Mouse (Mus musculus) kidney, adult 2 months (tissue): ENCODE data around the gene Bcar1. TPM values are rescaled to one million over a fixed set of nuclear protein-coding genes. Genes with fewer than 3 reads are reported as not detected.

Experiments
- DNase-seq: peaks from one replicate; pipeline ENCODE4 v3.0.0; 2021
- H3K27ac ChIP-seq: fragments of 200-500 bp; 2 replicates; pipeline ENCODE4 v1.5.1; 2012; ENCODE audit warnings: low read depth, low read length, control low read depth, inconsistent platforms; ENCODE audit not compliant: insufficient read depth
- H3K27me3 ChIP-seq: fragments of 200-500 bp; replicated peaks from 2 replicates; pipeline ENCODE4 v1.6.1; 2012; ENCODE audit warnings: mild to moderate bottlenecking, moderate library complexity, low read length, inconsistent platforms; ENCODE audit not compliant: control insufficient read depth, insufficient read depth
- H3K36me3 ChIP-seq: fragments of 200-500 bp; 2 replicates; pipeline ENCODE4 v1.6.1; 2012; ENCODE audit warnings: mild to moderate bottlenecking, moderate library complexity, low read length, inconsistent platforms; ENCODE audit not compliant: control insufficient read depth, insufficient read depth
- H3K4me1 ChIP-seq: fragments of 200-500 bp; 2 replicates; pipeline ENCODE4 v1.6.1; 2011; ENCODE audit warnings: low read length; ENCODE audit not compliant: control insufficient read depth, insufficient read depth
- H3K4me3 ChIP-seq: fragments of 200-500 bp; 2 replicates; pipeline ENCODE4 v1.5.1; 2011; ENCODE audit warnings: mild to moderate bottlenecking, low read depth, low read length, control low read depth; ENCODE audit not compliant: insufficient read depth
- CTCF ChIP-seq: fragments of 200-500 bp; conservative IDR thresholded peaks from 2 replicates; pipeline ENCODE4 v1.5.1; 2011; ENCODE audit warnings: low read depth, mild to moderate bottlenecking, control low read depth, low read length, moderate library complexity, mixed read lengths; ENCODE audit not compliant: insufficient read depth, insufficient read length
- POLR2A ChIP-seq: fragments of 200-500 bp; IDR thresholded peaks from one replicate; pipeline ENCODE4 v1.6.1; 2011; ENCODE audit warnings: low read depth, low read length, control low read depth
- WGBS: fragments of 180-500 bp; shearing (Covaris S2); methylation state at CpG from one replicate; pipeline ENCODE4 v1.1.7; 2018; 5-methylcytosine and 5-hydroxymethylcytosine counted together
- polyA plus RNA-seq: library from polyadenylated mRNA; depleted of rRNA; stranded (reverse); fragments of >200 nt; gene quantifications from 2 replicates; pipeline ENCODE4 v1.2.3, GENCODE M21; 2012

Gene Bcar1
- polyA plus RNA-seq, 1 experiment, result 115 TPM

GRCm38 (mm10) chr8:111769764-111770428, 26.3 kb upstream of the Bcar1 start:
- TF ChIP-seq POLR2A (no peak), CTCF (no peak)
- peak overlapping the region; percentile 59 for H3K27ac ChIP-seq
- WGBS, result 54% methylated on average over 12 of the region's 12 CpGs
- peak; percentile 57 for DNase-seq
- H3K4me3 ChIP-seq, result no peak overlapping the region
- H3K36me3 ChIP-seq, result no peaks in the 10 kb centered on the region
- no peaks in the 10 kb centered on the region for H3K27me3 ChIP-seq
- H3K4me1 ChIP-seq, result no peaks in the 10 kb centered on the region

GRCm38 (mm10) chr8:111769296-111769695, 25.7 kb upstream of the Bcar1 start:
- Histone ChIP-seq H3K27me3 (no peaks in the 10 kb centered on the region), H3K4me3 (no peak overlapping the region), H3K27ac (peak overlapping the region; percentile 13), H3K36me3 (no peaks in the 10 kb centered on the region), H3K4me1 (no peaks in the 10 kb centered on the region)
- DNase-seq, result no peak
- WGBS, result 77% methylated on average over 15 of the region's 15 CpGs
- TF ChIP-seq POLR2A (no peak), CTCF (no peak)

GRCm38 (mm10) chr8:111768651-111769050, 25.0 kb upstream of the Bcar1 start:
- Histone ChIP-seq H3K27me3 (no peaks in the 10 kb centered on the region), H3K4me1 (no peaks in the 10 kb centered on the region), H3K36me3 (no peaks in the 10 kb centered on the region), H3K27ac (no peak overlapping the region), H3K4me3 (no peak overlapping the region)
- WGBS, result 86% methylated on average over 6 of the region's 6 CpGs
- DNase-seq, result no peak
- no peak for TF ChIP-seq POLR2A
- no peak for TF ChIP-seq CTCF

DNA sequence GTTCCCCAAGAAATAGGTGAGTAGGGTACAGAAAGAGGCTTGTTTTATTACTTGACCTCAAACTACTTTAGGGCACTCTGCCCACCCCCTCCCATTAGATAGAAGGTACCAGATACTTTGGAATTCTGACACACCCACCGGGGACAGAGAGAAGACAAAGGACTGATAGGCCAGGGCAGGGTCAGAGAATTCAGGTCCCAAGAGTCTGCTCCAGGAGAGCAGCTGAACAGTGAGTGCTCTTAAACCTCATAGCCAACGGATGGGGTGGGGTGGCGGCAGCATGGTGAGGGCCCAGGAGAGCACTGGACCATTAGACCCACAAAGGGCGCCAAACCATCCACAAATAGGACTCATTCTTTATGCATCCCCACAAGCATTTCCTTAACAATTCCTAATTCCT, 22.0 kb upstream of the Bcar1 start:
- no peaks in the 10 kb centered on the region for H3K36me3 ChIP-seq
- DNase-seq, result no peak
- WGBS, result 81% methylated on average over 4 of the region's 4 CpGs
- no peaks in the 10 kb centered on the region for H3K4me1 ChIP-seq
- TF ChIP-seq CTCF, result no peak
- no peak for TF ChIP-seq POLR2A
- H3K27ac ChIP-seq, result no peak overlapping the region
- no peak overlapping the region for H3K4me3 ChIP-seq
- no peaks in the 10 kb centered on the region for H3K27me3 ChIP-seq

DNA sequence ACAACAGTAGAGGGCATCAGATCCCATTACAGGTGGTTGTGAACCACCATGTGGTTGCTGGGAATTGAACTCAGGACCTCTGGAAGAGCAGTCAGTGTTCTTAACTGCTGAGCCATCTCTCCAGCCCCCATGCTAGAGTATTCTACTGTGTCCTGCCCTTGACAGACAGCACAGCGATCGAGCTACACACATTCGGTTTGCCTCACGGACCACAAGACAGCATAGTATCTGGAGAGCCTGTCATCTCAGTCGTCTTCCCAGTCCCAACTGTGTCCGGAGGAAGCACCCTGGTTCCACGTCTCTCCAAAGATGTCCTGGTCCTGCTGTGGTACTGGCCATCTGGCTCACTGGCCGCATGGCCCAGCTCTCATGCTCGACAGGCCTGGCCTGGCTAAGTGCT, 21.5 kb upstream of the Bcar1 start:
- TF ChIP-seq CTCF (no peak), POLR2A (no peak)
- no peaks in the 10 kb centered on the region for H3K36me3 ChIP-seq
- H3K4me3 ChIP-seq, result no peak overlapping the region
- no peaks in the 10 kb centered on the region for H3K27me3 ChIP-seq
- H3K4me1 ChIP-seq, result no peaks in the 10 kb centered on the region
- DNase-seq, result no peak
- WGBS, result 92% methylated on average over 9 of the region's 9 CpGs
- H3K27ac ChIP-seq, result no peak overlapping the region

DNA sequence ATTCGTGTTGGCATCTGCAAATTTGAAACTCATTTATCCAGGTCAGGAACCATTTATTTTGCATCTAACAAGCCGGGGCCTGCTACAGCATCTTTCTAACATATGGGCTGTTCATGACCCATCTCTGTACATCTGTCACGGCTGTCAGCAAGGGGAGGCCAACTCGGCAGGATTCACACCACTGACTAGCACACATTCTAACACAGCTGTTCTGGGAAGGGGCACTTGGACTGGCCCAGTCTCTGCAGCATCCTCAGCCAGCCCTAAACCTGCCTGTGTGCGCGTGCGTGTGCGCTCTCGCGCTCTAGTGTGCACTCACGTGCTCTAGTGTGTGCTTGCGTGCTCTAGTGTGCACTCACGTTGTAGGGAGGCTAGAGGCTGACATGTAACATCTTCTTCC, 17.1 kb upstream of the Bcar1 start:
- H3K36me3 ChIP-seq, result no peaks in the 10 kb centered on the region
- H3K4me3 ChIP-seq, result no peak overlapping the region
- H3K27ac ChIP-seq, result no peak overlapping the region
- no peak for DNase-seq
- 87% methylated on average over 13 of the region's 13 CpGs for WGBS
- no peak for TF ChIP-seq POLR2A
- no peak for TF ChIP-seq CTCF
- no peaks in the 10 kb centered on the region for H3K4me1 ChIP-seq
- no peaks in the 10 kb centered on the region for H3K27me3 ChIP-seq

DNA sequence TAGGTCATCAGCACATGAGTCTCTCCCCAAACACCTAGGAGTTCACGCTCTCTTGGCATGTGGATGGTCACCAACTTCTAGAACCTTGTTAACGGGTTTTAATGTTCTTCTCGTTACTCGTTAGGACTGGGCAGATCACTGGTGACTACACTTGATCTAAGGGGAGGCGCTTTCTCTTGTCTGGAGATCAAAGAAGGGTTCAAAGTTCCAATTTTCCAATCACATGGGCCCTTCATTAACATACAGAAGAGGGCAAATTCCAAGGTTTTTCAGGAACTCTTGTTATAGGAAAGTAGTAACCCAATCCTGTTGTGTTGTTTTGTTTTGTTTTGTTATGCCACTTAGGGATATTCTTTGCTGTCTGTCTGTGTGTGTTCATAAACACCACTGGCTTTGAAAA, 15.2 kb upstream of the Bcar1 start:
- Histone ChIP-seq H3K4me1 (no peaks in the 10 kb centered on the region), H3K4me3 (no peak overlapping the region), H3K36me3 (no peaks in the 10 kb centered on the region), H3K27me3 (no peaks in the 10 kb centered on the region), H3K27ac (no peak overlapping the region)
- 77% methylated on average over 5 of the region's 5 CpGs for WGBS
- no peak for DNase-seq
- TF ChIP-seq POLR2A (no peak), CTCF (no peak)
